Mouse (Mus musculus) hindbrain, embryonic 15.5 days (tissue): ENCODE results near the gene Slc25a21. TPM values are rescaled to one million over a fixed set of nuclear protein-coding genes. Genes with fewer than 3 reads are reported as not detected.
A peak's percentile ranks its signal among the peaks of the same experiment; 100 is the strongest.

ENCODE experiments used
- ATAC-seq: fragments of 200-750 bp; cut with Nextera tagmentation; 2 replicates; pipeline ENCODE4 v1.8.0; 2017; ENCODE audit warnings: low read depth, moderate number of reproducible peaks, moderate TSS enrichment; ENCODE audit not compliant: low FRiP score
- H3K27ac ChIP-seq: fragments of 300-500 bp; sonication (generic); replicated peaks from 2 replicates; pipeline ENCODE4 v1.5.1; 2015; ENCODE audit warnings: mild to moderate bottlenecking, inconsistent platforms
- H3K27me3 ChIP-seq: fragments of 300-500 bp; sonication (generic); 2 replicates; pipeline ENCODE4 v1.6.1; 2015; ENCODE audit warnings: control low read depth, inconsistent platforms
- H3K36me3 ChIP-seq: fragments of 300-500 bp; sonication (generic); 2 replicates; pipeline ENCODE4 v1.6.1; 2015; ENCODE audit warnings: control low read depth, inconsistent platforms
- H3K4me1 ChIP-seq: fragments of 300-500 bp; sonication (generic); replicated peaks from 2 replicates; pipeline ENCODE4 v1.6.1; 2015; ENCODE audit warnings: control low read depth, inconsistent platforms
- H3K4me2 ChIP-seq: fragments of 300-500 bp; sonication (generic); 2 replicates; pipeline ENCODE4 v1.6.1; 2015; ENCODE audit warnings: moderate library complexity, mild to moderate bottlenecking, inconsistent platforms
- H3K4me3 ChIP-seq: fragments of 300-500 bp; sonication (generic); 2 replicates; pipeline ENCODE4 v1.5.1; 2015; ENCODE audit warnings: mild to moderate bottlenecking, inconsistent platforms
- H3K9ac ChIP-seq: fragments of 300-500 bp; sonication (generic); 2 replicates; pipeline ENCODE4 v1.6.1; 2015; ENCODE audit warnings: inconsistent platforms
- H3K9me3 ChIP-seq: fragments of 300-500 bp; sonication (generic); 2 replicates; pipeline ENCODE4 v1.6.1; 2016; ENCODE audit warnings: control low read depth, inconsistent platforms
- WGBS: fragments of 180-500 bp; shearing (Covaris S2); methylation state at CpG from one replicate; pipeline ENCODE4 v1.1.7; 2015; 5-methylcytosine and 5-hydroxymethylcytosine counted together
- polyA plus RNA-seq: library from polyadenylated mRNA; unstranded; fragments of >200 nt; fragmentation: Nextera tagmentation; extraction: Ambion mirVana; gene quantifications from 2 replicates; pipeline ENCODE4 v1.2.1, GENCODE M21; 2015

The Slc25a21 gene
- polyA plus RNA-seq, 1 experiment from 2014 or later, result 0.10 TPM

DNA sequence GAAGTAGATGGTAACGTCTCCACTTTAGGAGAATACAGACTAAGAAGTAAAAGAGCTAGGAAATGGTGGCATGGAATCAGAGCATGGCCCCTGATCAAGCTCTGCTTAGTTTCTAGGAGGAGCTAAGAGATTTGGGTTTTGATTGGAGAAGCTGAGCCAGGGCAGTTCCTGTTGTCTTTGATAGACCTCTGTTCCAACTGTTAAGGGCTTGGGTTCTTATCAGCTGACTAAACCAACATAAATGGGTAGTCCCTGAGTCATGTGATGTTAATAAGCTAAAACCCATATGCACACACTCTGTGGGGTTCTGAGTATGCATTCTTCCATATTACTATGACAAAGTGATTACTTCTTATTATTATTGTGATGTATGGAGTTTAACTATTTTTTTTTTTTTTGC lies 412.0 kb downstream of the Slc25a21 start:
- no peak overlapping the region for H3K9ac ChIP-seq
- ATAC-seq, result no peak
- no peak overlapping the region for H3K4me3 ChIP-seq
- no peaks in the 10 kb centered on the region for H3K4me1 ChIP-seq
- no peaks in the 10 kb centered on the region for H3K27me3 ChIP-seq
- 78% methylated on average over 1 of the region's 1 CpGs for WGBS
- no peaks in the 10 kb centered on the region for H3K9me3 ChIP-seq
- H3K4me2 ChIP-seq, result no peak overlapping the region
- no peaks in the 10 kb centered on the region for H3K36me3 ChIP-seq
- H3K27ac ChIP-seq, result no peak overlapping the region

DNA sequence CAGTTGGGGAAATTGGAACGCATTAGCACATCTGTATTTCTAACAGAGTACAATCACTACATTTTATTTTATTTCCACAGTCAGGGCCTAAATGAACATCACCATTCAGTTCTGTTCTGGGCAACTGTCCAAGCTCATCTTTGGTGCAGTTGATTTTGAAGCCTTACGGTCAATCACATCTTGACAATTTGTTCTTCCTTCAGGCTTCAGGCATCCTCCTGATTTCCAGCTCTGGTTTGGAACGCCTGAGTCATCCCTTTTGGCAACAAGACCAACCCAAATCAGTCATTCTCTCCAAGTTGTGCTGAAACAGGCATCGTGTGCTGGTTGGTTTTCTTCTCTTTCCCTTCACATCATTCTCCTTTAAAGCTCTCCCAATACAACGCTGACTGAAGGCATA lies 416.1 kb downstream of the Slc25a21 start:
- ATAC-seq, result no peak
- Histone ChIP-seq H3K9me3 (no peaks in the 10 kb centered on the region), H3K36me3 (no peaks in the 10 kb centered on the region), H3K4me1 (no peaks in the 10 kb centered on the region), H3K9ac (no peak overlapping the region), H3K4me2 (no peak overlapping the region), H3K4me3 (no peak overlapping the region), H3K27ac (no peak overlapping the region), H3K27me3 (no peaks in the 10 kb centered on the region)
- 66% methylated on average over 5 of the region's 5 CpGs for WGBS

DNA sequence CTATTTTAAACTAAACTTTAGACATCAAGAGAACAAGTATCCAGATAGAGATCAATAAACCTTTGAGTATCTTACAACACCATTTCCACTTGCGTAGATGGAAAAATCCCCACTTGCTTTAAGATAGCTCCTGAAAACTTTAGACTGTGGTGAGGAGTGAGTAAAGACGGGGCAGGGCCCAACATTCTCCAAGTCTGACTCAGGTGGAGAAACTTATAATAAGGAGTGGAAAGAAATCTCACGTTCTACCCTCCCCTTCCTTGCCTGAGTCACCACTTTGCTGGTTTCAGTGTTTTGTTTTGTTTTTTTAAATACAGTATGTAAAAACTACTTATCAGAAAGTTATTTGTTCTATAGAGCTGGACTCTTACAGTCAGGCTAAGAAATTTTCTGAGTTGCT lies 417.7 kb downstream of the Slc25a21 start:
- H3K27me3 ChIP-seq, result no peaks in the 10 kb centered on the region
- no peak overlapping the region for H3K27ac ChIP-seq
- no peak for ATAC-seq
- WGBS, result 87% methylated on average over 3 of the region's 3 CpGs
- no peaks in the 10 kb centered on the region for H3K4me1 ChIP-seq
- no peak overlapping the region for H3K4me3 ChIP-seq
- H3K9me3 ChIP-seq, result no peaks in the 10 kb centered on the region
- no peak overlapping the region for H3K9ac ChIP-seq
- no peak overlapping the region for H3K4me2 ChIP-seq
- no peaks in the 10 kb centered on the region for H3K36me3 ChIP-seq

- Histone ChIP-seq H3K27me3 (no peaks in the 10 kb centered on the region), H3K4me1 (no peaks in the 10 kb centered on the region), H3K36me3 (no peaks in the 10 kb centered on the region), H3K27ac (no peak overlapping the region), H3K9ac (no peak overlapping the region), H3K4me2 (no peak overlapping the region), H3K4me3 (no peak overlapping the region), H3K9me3 (no peaks in the 10 kb centered on the region)
- no peak for ATAC-seq
- 74% methylated on average over 6 of the region's 6 CpGs for WGBS
These were observed 423.3 kb downstream of the Slc25a21 start for GRCm38 (mm10) chr12:56773941-56774340.

GRCm38 (mm10) chr12:56769421-56769820 lies 427.9 kb downstream of the Slc25a21 start:
- Histone ChIP-seq H3K36me3 (no peaks in the 10 kb centered on the region), H3K27me3 (no peaks in the 10 kb centered on the region), H3K4me3 (no peak overlapping the region), H3K9me3 (no peaks in the 10 kb centered on the region), H3K27ac (no peak overlapping the region), H3K4me2 (no peak overlapping the region), H3K9ac (no peak overlapping the region), H3K4me1 (no peaks in the 10 kb centered on the region)
- WGBS, result 83% methylated on average over 5 of the region's 5 CpGs
- no peak for ATAC-seq

- 89% methylated on average over 6 of the region's 6 CpGs for WGBS
- H3K9ac ChIP-seq, result no peak overlapping the region
- no peak overlapping the region for H3K4me2 ChIP-seq
- H3K27me3 ChIP-seq, result no peaks in the 10 kb centered on the region
- no peak overlapping the region for H3K27ac ChIP-seq
- no peaks in the 10 kb centered on the region for H3K4me1 ChIP-seq
- H3K36me3 ChIP-seq, result no peaks in the 10 kb centered on the region
- no peak overlapping the region for H3K4me3 ChIP-seq
- ATAC-seq, result no peak
- no peaks in the 10 kb centered on the region for H3K9me3 ChIP-seq
These were observed 429.8 kb downstream of the Slc25a21 start for GRCm38 (mm10) chr12:56767474-56767873.

DNA sequence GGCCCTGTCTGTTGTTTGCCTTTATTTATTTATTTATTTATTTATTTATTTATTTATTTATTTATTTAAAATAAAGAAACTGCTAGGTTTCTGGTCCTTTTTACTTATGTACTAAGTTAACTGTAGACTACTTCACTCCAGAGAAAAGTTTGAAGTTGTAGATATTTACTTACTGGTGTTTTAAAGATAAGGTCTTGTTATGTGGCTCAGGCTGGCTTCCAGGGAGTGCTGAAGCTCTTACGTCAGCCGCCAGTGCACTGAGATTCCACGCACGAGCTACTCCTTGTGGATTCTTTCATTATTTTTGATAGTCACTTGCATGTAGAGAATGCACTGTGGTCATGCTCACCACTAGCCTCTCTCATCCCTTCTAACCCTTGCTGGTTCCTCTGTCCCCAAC lies 460.2 kb downstream of the Slc25a21 start:
- no peak overlapping the region for H3K4me2 ChIP-seq
- no peak for ATAC-seq
- no peaks in the 10 kb centered on the region for H3K9me3 ChIP-seq
- no peak overlapping the region for H3K4me3 ChIP-seq
- H3K27ac ChIP-seq, result no peak overlapping the region
- no peaks in the 10 kb centered on the region for H3K27me3 ChIP-seq
- H3K36me3 ChIP-seq, result no peaks in the 10 kb centered on the region
- no peak overlapping the region for H3K9ac ChIP-seq
- H3K4me1 ChIP-seq, result no peaks in the 10 kb centered on the region
- WGBS, result 92% methylated on average over 4 of the region's 4 CpGs

DNA sequence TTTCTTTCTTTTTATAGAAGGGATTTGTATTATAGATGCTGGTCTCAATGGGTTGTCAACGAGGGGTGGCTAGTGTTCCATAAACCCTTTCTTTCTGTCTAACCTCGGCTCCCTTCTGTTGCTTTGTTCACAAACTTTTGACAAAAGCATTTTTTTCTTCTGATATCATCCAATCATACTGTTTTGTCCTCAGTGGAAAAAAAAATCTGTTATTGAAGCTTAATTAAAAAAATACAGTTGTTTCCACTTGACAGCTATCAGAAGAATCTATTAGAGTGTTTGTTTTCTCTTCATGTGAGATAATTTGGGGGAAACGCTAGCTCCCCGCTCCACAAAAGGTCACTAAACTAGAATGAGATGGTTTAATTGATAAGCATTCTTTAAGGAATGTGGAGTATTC lies 469.6 kb downstream of the Slc25a21 start:
- no peak for ATAC-seq
- no peaks in the 10 kb centered on the region for H3K27me3 ChIP-seq
- WGBS, result 58% methylated on average over 4 of the region's 4 CpGs
- H3K4me1 ChIP-seq, result no peaks in the 10 kb centered on the region
- no peak overlapping the region for H3K27ac ChIP-seq
- no peak overlapping the region for H3K4me2 ChIP-seq
- no peaks in the 10 kb centered on the region for H3K9me3 ChIP-seq
- no peak overlapping the region for H3K9ac ChIP-seq
- no peak overlapping the region for H3K4me3 ChIP-seq
- no peaks in the 10 kb centered on the region for H3K36me3 ChIP-seq

DNA sequence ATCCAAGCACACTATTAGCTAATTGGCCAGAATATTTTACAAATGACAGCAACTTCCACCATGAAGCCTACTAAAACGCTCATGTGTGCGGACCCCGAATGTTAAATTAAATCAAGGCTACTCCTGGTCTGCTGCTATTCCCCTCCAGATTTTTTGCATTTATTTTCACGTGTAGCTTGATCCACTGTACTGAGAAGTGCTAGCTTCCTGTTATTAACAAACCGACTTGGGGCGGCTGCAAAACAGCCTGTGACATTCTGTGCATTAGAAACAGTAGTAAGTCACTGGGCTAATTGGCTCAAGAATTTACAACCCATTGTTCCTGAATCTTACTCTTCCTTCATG lies 478.6 kb downstream of the Slc25a21 start:
- no peak overlapping the region for H3K4me3 ChIP-seq
- H3K36me3 ChIP-seq, result no peaks in the 10 kb centered on the region
- 31% methylated on average over 6 of the region's 6 CpGs for WGBS
- no peak overlapping the region for H3K4me2 ChIP-seq
- H3K4me1 ChIP-seq, result no peaks in the 10 kb centered on the region
- no peaks in the 10 kb centered on the region for H3K9me3 ChIP-seq
- H3K27ac ChIP-seq, result no peak overlapping the region
- no peak for ATAC-seq
- H3K9ac ChIP-seq, result no peak overlapping the region
- H3K27me3 ChIP-seq, result peaks cover 22% of the 10 kb centered on the region

- no peak overlapping the region for H3K4me2 ChIP-seq
- 13% methylated on average over 14 of the region's 14 CpGs for WGBS
- no peak overlapping the region for H3K27ac ChIP-seq
- H3K36me3 ChIP-seq, result no peaks in the 10 kb centered on the region
- H3K9me3 ChIP-seq, result no peaks in the 10 kb centered on the region
- peaks cover 22% of the 10 kb centered on the region for H3K27me3 ChIP-seq
- no peaks in the 10 kb centered on the region for H3K4me1 ChIP-seq
- H3K4me3 ChIP-seq, result no peak overlapping the region
- H3K9ac ChIP-seq, result no peak overlapping the region
- ATAC-seq, result no peak
These were observed 479.1 kb downstream of the Slc25a21 start for GRCm38 (mm10) chr12:56717971-56718706.

DNA sequence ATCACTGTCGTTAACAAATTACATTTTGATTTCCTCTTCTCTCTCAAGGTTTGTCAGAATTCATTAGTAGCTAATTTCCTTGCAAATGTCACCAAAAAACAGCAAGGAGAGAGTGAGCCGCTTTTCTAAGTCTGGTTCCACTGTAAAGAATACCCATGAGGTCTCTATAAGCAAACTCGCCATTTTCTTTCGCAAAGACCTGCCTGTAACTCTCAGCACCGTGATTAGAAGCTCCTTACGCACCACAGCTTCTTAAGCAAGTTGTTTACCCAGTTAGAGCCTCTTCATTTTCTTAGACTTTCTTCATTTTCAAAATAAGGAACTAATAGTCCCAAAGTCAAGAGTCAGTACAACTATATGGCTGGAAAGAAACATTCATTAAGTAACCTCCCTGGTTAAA lies 496.3 kb downstream of the Slc25a21 start:
- WGBS, result 10% methylated on average over 6 of the region's 6 CpGs
- no peak for ATAC-seq
- no peak overlapping the region for H3K27ac ChIP-seq

DNA sequence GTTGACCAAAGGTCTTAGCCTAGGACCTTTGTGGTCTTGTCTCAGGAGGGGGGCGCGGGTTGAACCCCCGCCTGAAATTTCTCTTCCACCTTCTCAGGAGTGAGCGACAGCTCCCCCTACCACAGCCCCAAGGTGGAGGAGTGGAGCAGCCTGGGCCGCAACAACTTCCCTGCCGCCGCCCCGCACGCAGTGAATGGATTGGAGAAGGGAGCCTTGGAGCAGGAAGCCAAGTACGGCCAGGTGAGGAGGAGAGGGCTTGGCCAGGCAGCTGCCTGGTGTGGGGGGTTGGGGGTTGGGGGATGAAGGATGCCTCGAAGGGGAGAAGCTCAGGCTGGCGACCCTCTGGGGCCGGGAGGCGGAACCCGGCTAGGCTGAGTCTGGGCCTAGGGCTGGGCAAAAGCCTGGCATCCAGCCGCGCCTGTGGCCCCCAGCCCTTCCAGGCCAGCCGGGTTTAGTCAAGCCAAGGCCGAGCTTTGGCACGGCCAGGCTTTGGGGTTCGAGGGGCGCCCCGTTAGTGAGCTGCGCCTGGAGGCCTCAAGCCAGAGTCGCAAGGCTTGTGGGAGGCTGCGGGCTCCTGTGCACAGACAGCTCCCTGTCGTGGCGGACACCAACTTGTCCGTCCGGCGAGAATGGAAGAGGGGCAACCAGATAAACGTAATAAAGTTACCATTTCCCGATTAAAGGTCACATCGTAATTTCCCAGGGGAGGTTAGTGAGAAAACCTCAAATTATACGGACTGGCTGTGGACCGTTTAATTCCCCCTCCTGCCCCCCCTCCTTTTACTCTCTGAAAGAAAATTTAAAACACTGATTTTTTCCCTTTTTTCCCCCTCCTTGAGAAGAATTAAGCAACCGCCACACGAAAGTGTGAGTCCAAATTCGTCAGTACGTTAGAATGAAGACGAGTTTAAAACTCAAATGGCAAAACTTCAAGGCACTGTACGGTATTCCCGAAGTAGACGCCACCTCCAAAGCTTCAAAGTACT lies 497.1 kb downstream of the Slc25a21 start:
- no peaks in the 10 kb centered on the region for H3K36me3 ChIP-seq
- no peak overlapping the region for H3K27ac ChIP-seq
- H3K9ac ChIP-seq, result no peak overlapping the region
- H3K27me3 ChIP-seq, result peaks cover 81% of the 10 kb centered on the region
- no peak overlapping the region for H3K4me2 ChIP-seq
- no peaks in the 10 kb centered on the region for H3K9me3 ChIP-seq
- ATAC-seq, result 0 out of 2 replicates have a peak, but pooled peaks have one; percentile 16
- WGBS, result 3% methylated on average over 43 of the region's 44 CpGs
- H3K4me1 ChIP-seq, result peaks cover 20% of the 10 kb centered on the region
- no peak overlapping the region for H3K4me3 ChIP-seq

More for the DNA sequence above, 496.3 kb downstream of the Slc25a21 start:
- Histone ChIP-seq H3K4me1 (peaks cover 14% of the 10 kb centered on the region), H3K27me3 (peaks cover 80% of the 10 kb centered on the region), H3K9me3 (no peaks in the 10 kb centered on the region), H3K36me3 (no peaks in the 10 kb centered on the region), H3K9ac (no peak overlapping the region), H3K4me2 (no peak overlapping the region), H3K4me3 (no peak overlapping the region)
